ENCODE assay signal across 10 mouse cellular contexts in genomic region chr19:4417183-4417582, GRCm38 (mm10). TPM values are rescaled to one million over a fixed set of nuclear protein-coding genes. Genes with fewer than 3 reads are reported as not detected.
DNase-seq lines count a peak whose midpoint lies in the region; ATAC-seq and TF ChIP-seq lines count a peak whose summit lies in the region.
"Had no signal": no experiment of that assay in that cellular context is flagged by ENCODE, and none has a peak within 500 bp of the region (broad histone marks: within the 10 kb centered on the region; RNA-seq: fewer than 3 reads in every experiment).

No protein-coding gene starts in this region.

- no peak overlapping the region for H3K4me3 ChIP-seq in embryonic fibroblast, embryonic 13.5 days (ENCODE audit: insufficient read depth, low read length)
- no peak overlapping the region for H3K4me3 ChIP-seq in intestine, embryonic 14.5 days (ENCODE audit: low read depth, low read length)
- H3K4me3 ChIP-seq in liver, adult 2 months (ENCODE audit: insufficient read depth, low read depth, low read length), result no peak overlapping the region
- H3K4me3 ChIP-seq: erythroblast, embryonic 14.5 days; midbrain, embryonic 12.5 days had no signal

- no peaks in the 10 kb centered on the region for H3K4me1 ChIP-seq in embryonic fibroblast, embryonic 13.5 days (ENCODE audit: control insufficient read depth, insufficient read depth, low read length)
- H3K4me1 ChIP-seq in intestine, embryonic 14.5 days (replicated peaks; ENCODE audit: control insufficient read depth, insufficient read depth, low read length), result no peaks in the 10 kb centered on the region
- peaks cover 10% of the 10 kb centered on the region for H3K4me1 ChIP-seq in liver, adult 2 months (ENCODE audit: control insufficient read depth, insufficient read depth, low read length)
- H3K4me1 ChIP-seq: midbrain, embryonic 12.5 days had no signal

- no peak overlapping the region for H3K27ac ChIP-seq in embryonic fibroblast, embryonic 13.5 days (ENCODE audit: insufficient read depth, low read length)
- no peak overlapping the region for H3K27ac ChIP-seq in intestine, embryonic 14.5 days (ENCODE audit: low read depth)
- no peak overlapping the region for H3K27ac ChIP-seq in liver, adult 2 months (replicated peaks; ENCODE audit: insufficient read depth, low read depth, low read length)
- H3K27ac ChIP-seq: midbrain, embryonic 12.5 days had no signal

- TF ChIP-seq CTCF in embryonic fibroblast, embryonic 13.5 days (IDR thresholded peaks at IDR 0.05; ENCODE audit: borderline replicate concordance, insufficient read depth, low read length), result peak; percentile 75
- TF ChIP-seq CTCF in liver, adult 2 months (IDR thresholded peaks at IDR 0.05; ENCODE audit: low read depth, low read length), result peak; percentile 85

- H3K27me3 ChIP-seq in intestine, embryonic 14.5 days (replicated peaks; ENCODE audit: control insufficient read depth, insufficient read depth, low read length), result no peaks in the 10 kb centered on the region
- no peaks in the 10 kb centered on the region for H3K27me3 ChIP-seq in liver, adult 2 months (ENCODE audit: control insufficient read depth, insufficient read depth, low read length)
- H3K27me3 ChIP-seq: midbrain, embryonic 12.5 days had no signal

- WGBS in intestine, embryonic 14.5 days, result 0% methylated on average over 1 of the region's 1 CpGs
- 0% methylated on average over 1 of the region's 1 CpGs for WGBS in liver, adult 2 months

- ATAC-seq in intestine, embryonic 14.5 days (replicated peaks; ENCODE audit: low FRiP score, low TSS enrichment, low read depth), result peak; percentile 55; the same call in 1 of the 2 replicates

- H3K9me3 ChIP-seq in intestine, embryonic 14.5 days (ENCODE audit: control insufficient read depth, low read length), result no peaks in the 10 kb centered on the region
- H3K9me3 ChIP-seq: midbrain, embryonic 12.5 days had no signal

- no peaks in the 10 kb centered on the region for H3K79me2 ChIP-seq in liver, adult 2 months (ENCODE audit: control insufficient read depth, insufficient read depth, low read length)

- no peak for TF ChIP-seq POLR2A in embryonic fibroblast, embryonic 13.5 days (IDR thresholded peaks at IDR 0.05; ENCODE audit: low read depth, low read length)
- no peak for TF ChIP-seq POLR2A in liver, adult 2 months (IDR thresholded peaks at IDR 0.05; ENCODE audit: extremely low read depth, insufficient read depth, low read length)

- no peaks in the 10 kb centered on the region for H3K36me3 ChIP-seq in intestine, embryonic 14.5 days (ENCODE audit: control insufficient read depth, insufficient read depth, low read length)
- no peaks in the 10 kb centered on the region for H3K36me3 ChIP-seq in liver, adult 2 months (ENCODE audit: control insufficient read depth, insufficient read depth, low read length)
- H3K36me3 ChIP-seq: midbrain, embryonic 12.5 days had no signal

- no peak overlapping the region for H3K4me2 ChIP-seq in intestine, embryonic 14.5 days (ENCODE audit: low read length)
- H3K4me2 ChIP-seq: midbrain, embryonic 12.5 days had no signal

- DNase-seq in ovary, postnatal 14 days (ENCODE audit: low spot score), result peak; percentile 50
- DNase-seq in ovary, postnatal 10 days (ENCODE audit: low spot score), result no peak
- DNase-seq in adrenal gland, postnatal 25 days, result peak; percentile 70
- DNase-seq in intestine, embryonic 14.5 days (ENCODE audit: low spot score), result peak; percentile 70
- DNase-seq in liver, adult 2 months (ENCODE audit: extremely low read depth, low read depth, low spot score), result peak; percentile 66
- DNase-seq in retina, embryonic 14.5 days (ENCODE audit: low spot score), result peak; percentile 85
- peak; percentile 30 for DNase-seq in urinary bladder, adult 2 months (ENCODE audit: low spot score)

- no peak overlapping the region for H3K9ac ChIP-seq in intestine, embryonic 14.5 days (ENCODE audit: low read length)
- H3K9ac ChIP-seq in liver, adult 2 months (ENCODE audit: low read depth, low read length), result no peak overlapping the region
- H3K9ac ChIP-seq: midbrain, embryonic 12.5 days had no signal

RNA-seq across cellular contexts. Expression of gene Kdm2a, which starts 19.1 kb away (rescaled TPM):
- 116 and 131 TPM in 2 replicates for total RNA-seq in adrenal gland, postnatal 25 days (2021)
- polyA plus RNA-seq in embryonic fibroblast, embryonic 13.5 days (2011; ENCODE audit: insufficient read length, low read depth, missing spikeins), result 78.1 and 90.4 TPM in 2 replicates
- polyA plus RNA-seq in intestine, embryonic 14.5 days (2014; fragmentation: Nextera tagmentation; extraction: Ambion mirVana), result 51.7 and 56.7 TPM in 2 replicates
- total RNA-seq in liver, adult 2 months (2014; rRNA removed), result 29.6 and 32.7 TPM in 2 replicates
- 39.5 and 52.6 TPM in 2 replicates for polyA plus RNA-seq in liver, adult 2 months (2012; rRNA removed)
- polyA plus RNA-seq in urinary bladder, adult 2 months (2012; rRNA removed), result 63.5 and 67.8 TPM in 2 replicates

RNA-seq across cellular contexts. Expression of gene Rhod, which starts 22.0 kb away (rescaled TPM):
- total RNA-seq in adrenal gland, postnatal 25 days (2021), result 26.8 and 30.4 TPM in 2 replicates
- polyA plus RNA-seq in embryonic fibroblast, embryonic 13.5 days (2011; ENCODE audit: insufficient read length, low read depth, missing spikeins), result 24.1 and 29.2 TPM in 2 replicates
- polyA plus RNA-seq in intestine, embryonic 14.5 days (2014; fragmentation: Nextera tagmentation; extraction: Ambion mirVana), result 22.1 and 30.9 TPM in 2 replicates
- total RNA-seq in liver, adult 2 months (2014; rRNA removed), result 23.9 and 33.7 TPM in 2 replicates
- polyA plus RNA-seq in liver, adult 2 months (2012; rRNA removed), result 34.9 and 39.6 TPM in 2 replicates
- 15.0 and 18.7 TPM in 2 replicates for polyA plus RNA-seq in urinary bladder, adult 2 months (2012; rRNA removed)
- polyA plus RNA-seq: erythroblast, embryonic 14.5 days had no signal
